Mouse (Mus musculus) kidney, adult 2 months (tissue): Measurements from ENCODE around the gene Oxct2a. TPM values are rescaled to one million over a fixed set of nuclear protein-coding genes. Genes with fewer than 3 reads are reported as not detected.

Source experiments
- DNase-seq: peaks from one replicate; pipeline ENCODE4 v3.0.0; 2021
- H3K27ac ChIP-seq: fragments of 200-500 bp; 2 replicates; pipeline ENCODE4 v1.5.1; 2012; ENCODE audit warnings: low read depth, low read length, control low read depth, inconsistent platforms; ENCODE audit not compliant: insufficient read depth
- H3K27me3 ChIP-seq: fragments of 200-500 bp; replicated peaks from 2 replicates; pipeline ENCODE4 v1.6.1; 2012; ENCODE audit warnings: mild to moderate bottlenecking, moderate library complexity, low read length, inconsistent platforms; ENCODE audit not compliant: control insufficient read depth, insufficient read depth
- H3K36me3 ChIP-seq: fragments of 200-500 bp; 2 replicates; pipeline ENCODE4 v1.6.1; 2012; ENCODE audit warnings: mild to moderate bottlenecking, moderate library complexity, low read length, inconsistent platforms; ENCODE audit not compliant: control insufficient read depth, insufficient read depth
- H3K4me1 ChIP-seq: fragments of 200-500 bp; 2 replicates; pipeline ENCODE4 v1.6.1; 2011; ENCODE audit warnings: low read length; ENCODE audit not compliant: control insufficient read depth, insufficient read depth
- H3K4me3 ChIP-seq: fragments of 200-500 bp; 2 replicates; pipeline ENCODE4 v1.5.1; 2011; ENCODE audit warnings: mild to moderate bottlenecking, low read depth, low read length, control low read depth; ENCODE audit not compliant: insufficient read depth
- CTCF ChIP-seq: fragments of 200-500 bp; conservative IDR thresholded peaks from 2 replicates; pipeline ENCODE4 v1.5.1; 2011; ENCODE audit warnings: low read depth, mild to moderate bottlenecking, control low read depth, low read length, moderate library complexity, mixed read lengths; ENCODE audit not compliant: insufficient read depth, insufficient read length
- POLR2A ChIP-seq: fragments of 200-500 bp; IDR thresholded peaks from one replicate; pipeline ENCODE4 v1.6.1; 2011; ENCODE audit warnings: low read depth, low read length, control low read depth
- WGBS: fragments of 180-500 bp; shearing (Covaris S2); methylation state at CpG from one replicate; pipeline ENCODE4 v1.1.7; 2018; 5-methylcytosine and 5-hydroxymethylcytosine counted together
- polyA plus RNA-seq: library from polyadenylated mRNA; depleted of rRNA; stranded (reverse); fragments of >200 nt; gene quantifications from 2 replicates; pipeline ENCODE4 v1.2.3, GENCODE M21; 2012; rRNA removed

The Oxct2a gene
- polyA plus RNA-seq = 0.11 and 0.30 TPM in 2 replicates

DNA sequence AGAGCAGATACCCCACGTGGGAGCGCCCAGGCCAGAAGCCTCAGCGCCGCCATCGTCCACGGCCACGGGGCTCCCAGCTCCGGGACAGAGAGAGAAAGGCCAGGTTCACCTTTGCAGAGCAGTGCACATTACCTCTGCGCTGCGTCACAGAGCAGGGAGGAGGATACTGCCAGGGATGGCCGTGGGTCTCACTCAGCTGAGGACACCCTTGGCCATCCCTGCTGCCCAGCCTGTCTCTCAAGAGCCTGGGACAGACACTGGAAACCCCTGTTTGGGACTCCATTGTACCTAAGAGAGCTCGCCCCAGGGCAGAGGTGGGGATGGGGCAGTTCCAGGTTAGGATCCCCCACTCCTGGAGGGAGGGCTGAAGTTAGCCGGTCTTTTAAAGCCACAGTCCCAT is at the start of gene Oxct2a:
Oxct2a (minus strand) TSS at position 101 of the 400 bp plus-strand sequence.
- 15% methylated on average over 13 of the region's 13 CpGs for WGBS
- TF ChIP-seq CTCF = no peak
- no peak for TF ChIP-seq POLR2A
- DNase-seq = no peak
- Histone ChIP-seq H3K4me3 (0 out of 2 replicates have a peak within 1 kb of the TSS, but pooled peaks have one; percentile 11), H3K36me3 (no peaks in the 10 kb centered on the region), H3K27me3 (no peaks in the 10 kb centered on the region), H3K27ac (no peak within 1 kb of the TSS), H3K4me1 (no peaks in the 10 kb centered on the region)

GRCm38 (mm10) chr4:123363555-123363954 is 40.1 kb upstream of the Oxct2a start:
- Histone ChIP-seq H3K36me3 (peaks cover 26% of the 10 kb centered on the region), H3K27ac (no peak overlapping the region), H3K27me3 (no peaks in the 10 kb centered on the region; the same call in 1 of the 2 replicates), H3K4me3 (no peak overlapping the region), H3K4me1 (no peaks in the 10 kb centered on the region)
- WGBS = 79% methylated on average over 4 of the region's 4 CpGs
- TF ChIP-seq POLR2A = no peak
- no peak for TF ChIP-seq CTCF
- no peak for DNase-seq

DNA sequence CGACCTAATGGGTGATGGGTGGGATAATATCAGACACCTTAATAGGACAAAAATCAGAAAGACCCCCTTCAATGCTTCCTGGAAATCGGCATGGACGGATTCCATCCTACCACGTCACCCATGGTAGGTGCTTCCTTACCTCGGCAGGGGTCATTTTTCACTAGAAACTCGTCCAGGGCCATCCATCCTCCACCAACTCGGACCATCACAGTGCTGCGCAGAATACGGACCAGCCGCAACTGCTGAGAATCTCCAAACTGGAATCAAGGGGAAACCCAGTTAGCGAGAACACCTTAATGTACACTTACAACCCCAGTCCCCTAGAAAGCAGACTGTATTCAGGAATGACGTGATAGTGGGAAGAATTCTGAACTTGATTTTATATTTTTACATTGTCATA is 37.3 kb upstream of the Oxct2a start:
- no peaks in the 10 kb centered on the region for H3K4me1 ChIP-seq
- no peak overlapping the region for H3K27ac ChIP-seq
- no peak for TF ChIP-seq POLR2A
- TF ChIP-seq CTCF = no peak
- no peak overlapping the region for H3K4me3 ChIP-seq
- DNase-seq = no peak
- 91% methylated on average over 12 of the region's 12 CpGs for WGBS
- H3K36me3 ChIP-seq = peaks cover 16% of the 10 kb centered on the region
- no peaks in the 10 kb centered on the region for H3K27me3 ChIP-seq

GRCm38 (mm10) chr4:123358613-123359012 is 35.2 kb upstream of the Oxct2a start:
- no peak overlapping the region for H3K27ac ChIP-seq
- no peak for DNase-seq
- no peaks in the 10 kb centered on the region for H3K4me1 ChIP-seq
- H3K4me3 ChIP-seq = no peak overlapping the region
- H3K27me3 ChIP-seq = no peaks in the 10 kb centered on the region
- no peak for TF ChIP-seq POLR2A
- no peak for TF ChIP-seq CTCF
- H3K36me3 ChIP-seq = peaks cover 10% of the 10 kb centered on the region
- WGBS = 94% methylated on average over 7 of the region's 7 CpGs

GRCm38 (mm10) chr4:123355941-123356340 is 32.5 kb upstream of the Oxct2a start:
- Histone ChIP-seq H3K36me3 (peaks cover 6% of the 10 kb centered on the region), H3K4me1 (no peaks in the 10 kb centered on the region), H3K4me3 (no peak overlapping the region), H3K27me3 (no peaks in the 10 kb centered on the region), H3K27ac (no peak overlapping the region)
- WGBS = 78% methylated on average over 8 of the region's 8 CpGs
- TF ChIP-seq POLR2A (no peak), CTCF (no peak)
- DNase-seq = no peak

DNA sequence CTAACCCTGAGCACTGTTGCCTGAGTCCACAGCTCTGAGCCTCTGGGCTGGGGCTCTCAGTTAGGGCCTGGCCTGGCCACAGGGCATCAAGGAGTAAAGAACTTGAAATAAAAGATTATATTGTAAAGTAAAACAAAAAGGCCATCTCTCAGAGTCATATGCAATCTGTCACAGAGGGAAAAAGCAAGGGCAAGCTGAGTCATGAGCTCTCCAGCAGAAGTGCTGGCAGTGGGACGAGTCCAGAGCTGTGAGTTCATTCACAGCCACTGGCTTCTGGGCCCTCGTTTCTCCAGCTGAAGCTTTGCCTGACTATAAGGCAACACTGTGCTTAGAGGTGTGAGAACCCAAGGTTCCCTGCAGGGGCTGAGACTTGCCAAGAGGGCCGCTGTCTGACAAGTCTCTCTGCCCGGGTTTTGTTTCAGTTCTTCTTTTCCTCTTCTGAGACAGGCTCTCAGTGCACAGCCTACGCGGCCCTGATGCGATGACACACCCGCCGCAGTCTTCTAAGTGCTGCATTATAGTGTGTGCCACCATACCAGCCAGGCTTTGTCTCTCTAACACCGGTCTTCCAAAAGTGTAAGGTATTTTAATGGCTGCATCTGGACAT is 29.9 kb upstream of the Oxct2a start:
- no peak overlapping the region for H3K4me3 ChIP-seq
- no peak overlapping the region for H3K27ac ChIP-seq
- DNase-seq = no peak
- no peaks in the 10 kb centered on the region for H3K27me3 ChIP-seq
- TF ChIP-seq CTCF (no peak), POLR2A (no peak)
- H3K4me1 ChIP-seq = no peaks in the 10 kb centered on the region
- peaks cover 6% of the 10 kb centered on the region for H3K36me3 ChIP-seq
- WGBS = 82% methylated on average over 10 of the region's 10 CpGs

- TF ChIP-seq POLR2A (no peak), CTCF (no peak)
- Histone ChIP-seq H3K27me3 (no peaks in the 10 kb centered on the region), H3K27ac (no peak overlapping the region), H3K4me1 (no peaks in the 10 kb centered on the region), H3K36me3 (no peaks in the 10 kb centered on the region), H3K4me3 (peak overlapping the region; percentile 54; the same call in 1 of the 2 replicates)
- WGBS = 3% methylated on average over 6 of the region's 6 CpGs
- no peak for DNase-seq
Measured at GRCm38 (mm10) chr4:123343471-123343789, 20.0 kb upstream of the Oxct2a start.

GRCm38 (mm10) chr4:123342642-123343470 is 19.4 kb upstream of the Oxct2a start, which contains the start of gene Bmp8a:
TSS of gene Bmp8a (minus strand) at chr4:123343252.
- H3K27me3 ChIP-seq = no peaks in the 10 kb centered on the region
- peak; percentile 73 for DNase-seq
- no peak for TF ChIP-seq CTCF
- peak; percentile 7 for TF ChIP-seq POLR2A

More at GRCm38 (mm10) chr4:123342642-123343470, 19.4 kb upstream of the Oxct2a start, which contains the start of gene Bmp8a:
- Histone ChIP-seq H3K4me1 (no peaks in the 10 kb centered on the region), H3K4me3 (peak within 1 kb of the TSS; percentile 54), H3K36me3 (no peaks in the 10 kb centered on the region), H3K27ac (no peak within 1 kb of the TSS)
- WGBS = 1% methylated on average over 65 of the region's 65 CpGs
